Mouse (Mus musculus): ENCODE data around the gene Pard3. TPM values are rescaled to one million over a fixed set of nuclear protein-coding genes. Genes with fewer than 3 reads are reported as not detected.

Pard3 gene
- polyA plus RNA-seq, 1 experiment from 2014 or later: 30.9 TPM

GRCm38 (mm10) chr8:127378994-127379858 lies 315.5 kb downstream of the Pard3 start:
- 64% methylated on average over 11 of the region's 11 CpGs for WGBS
- no peaks in the 10 kb centered on the region for H3K4me1 ChIP-seq (replicated peaks; ENCODE audit: control insufficient read depth, insufficient read depth, low read length)
- DNase-seq (ENCODE audit: low spot score): peak; percentile 12
- no peak overlapping the region for H3K27ac ChIP-seq (ENCODE audit: low read depth, low read length)
- H3K4me2 ChIP-seq (replicated peaks; ENCODE audit: low read depth, low read length): no peak overlapping the region
- ATAC-seq (ENCODE audit: low FRiP score): 0 out of 2 replicates have a peak, but pooled peaks have one; percentile 35
- no peaks in the 10 kb centered on the region for H3K9me3 ChIP-seq (ENCODE audit: control insufficient read depth, low read length)
- H3K4me3 ChIP-seq (ENCODE audit: low read depth, low read length): no peak overlapping the region
- H3K27me3 ChIP-seq (ENCODE audit: control insufficient read depth, insufficient read depth, low read length): no peaks in the 10 kb centered on the region
- no peak overlapping the region for H3K9ac ChIP-seq (ENCODE audit: low read depth, low read length)
- H3K36me3 ChIP-seq (ENCODE audit: control insufficient read depth, insufficient read depth, low read length): no peaks in the 10 kb centered on the region; the same call in 1 of the 2 replicates

- Histone ChIP-seq H3K9ac (ENCODE audit: low read depth, low read length) (no peak overlapping the region), H3K27ac (ENCODE audit: low read depth, low read length) (no peak overlapping the region), H3K9me3 (ENCODE audit: control insufficient read depth, low read length) (no peaks in the 10 kb centered on the region), H3K36me3 (ENCODE audit: control insufficient read depth, insufficient read depth, low read length) (no peaks in the 10 kb centered on the region; the same call in 1 of the 2 replicates), H3K4me3 (ENCODE audit: low read depth, low read length) (no peak overlapping the region), H3K4me2 (replicated peaks; ENCODE audit: low read depth, low read length) (no peak overlapping the region), H3K4me1 (replicated peaks; ENCODE audit: control insufficient read depth, insufficient read depth, low read length) (no peaks in the 10 kb centered on the region), H3K27me3 (ENCODE audit: control insufficient read depth, insufficient read depth, low read length) (no peaks in the 10 kb centered on the region)
- DNase-seq (ENCODE audit: low spot score) (no peak), ATAC-seq (ENCODE audit: low FRiP score) (no peak)
- WGBS: 95% methylated on average over 3 of the region's 3 CpGs
These were observed 317.6 kb downstream of the Pard3 start for GRCm38 (mm10) chr8:127381259-127381658.

GRCm38 (mm10) chr8:127392700-127393099 lies 329.0 kb downstream of the Pard3 start:
- Histone ChIP-seq H3K36me3 (ENCODE audit: control insufficient read depth, insufficient read depth, low read length) (peaks cover 13% of the 10 kb centered on the region), H3K9ac (ENCODE audit: low read depth, low read length) (no peak overlapping the region), H3K27me3 (ENCODE audit: control insufficient read depth, insufficient read depth, low read length) (no peaks in the 10 kb centered on the region), H3K4me3 (ENCODE audit: low read depth, low read length) (no peak overlapping the region), H3K4me1 (replicated peaks; ENCODE audit: control insufficient read depth, insufficient read depth, low read length) (no peaks in the 10 kb centered on the region), H3K9me3 (ENCODE audit: control insufficient read depth, low read length) (no peaks in the 10 kb centered on the region), H3K4me2 (replicated peaks; ENCODE audit: low read depth, low read length) (no peak overlapping the region), H3K27ac (ENCODE audit: low read depth, low read length) (no peak overlapping the region)
- DNase-seq (ENCODE audit: low spot score) (no peak), ATAC-seq (ENCODE audit: low FRiP score) (no peak)

GRCm38 (mm10) chr8:127395488-127395887 lies 331.8 kb downstream of the Pard3 start:
- Histone ChIP-seq H3K27ac (ENCODE audit: low read depth, low read length) (no peak overlapping the region), H3K4me2 (replicated peaks; ENCODE audit: low read depth, low read length) (no peak overlapping the region), H3K9ac (ENCODE audit: low read depth, low read length) (no peak overlapping the region), H3K36me3 (ENCODE audit: control insufficient read depth, insufficient read depth, low read length) (no peaks in the 10 kb centered on the region), H3K27me3 (ENCODE audit: control insufficient read depth, insufficient read depth, low read length) (no peaks in the 10 kb centered on the region), H3K4me1 (replicated peaks; ENCODE audit: control insufficient read depth, insufficient read depth, low read length) (no peaks in the 10 kb centered on the region), H3K9me3 (ENCODE audit: control insufficient read depth, low read length) (no peaks in the 10 kb centered on the region), H3K4me3 (ENCODE audit: low read depth, low read length) (no peak overlapping the region)
- 92% methylated on average over 4 of the region's 4 CpGs for WGBS
- no peak for ATAC-seq (ENCODE audit: low FRiP score)
- DNase-seq (ENCODE audit: low spot score): no peak

DNA sequence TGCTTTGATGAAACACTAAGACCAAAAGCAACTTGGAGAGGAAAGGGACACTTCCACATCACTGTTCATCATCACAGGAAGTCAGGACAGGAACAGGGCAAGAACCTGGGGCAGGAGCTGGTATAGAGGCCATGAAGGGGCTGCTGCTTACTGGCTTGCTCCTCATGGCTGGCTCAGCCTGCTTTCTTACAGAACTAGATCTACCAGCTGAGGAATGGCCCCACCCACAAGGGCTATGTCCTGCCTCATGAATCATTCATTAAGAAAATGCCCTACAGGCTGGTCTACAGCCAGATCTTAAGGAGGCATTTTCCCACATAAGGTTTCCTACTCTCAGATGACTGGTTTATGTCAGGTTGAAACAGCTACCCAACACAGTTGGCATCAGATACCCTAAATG lies 342.1 kb downstream of the Pard3 start:
- no peak overlapping the region for H3K4me3 ChIP-seq (ENCODE audit: low read depth, low read length)
- no peak overlapping the region for H3K9ac ChIP-seq (ENCODE audit: low read depth, low read length)
- no peaks in the 10 kb centered on the region for H3K36me3 ChIP-seq (ENCODE audit: control insufficient read depth, insufficient read depth, low read length)
- peak; percentile 10 for DNase-seq (ENCODE audit: low spot score)
- H3K27me3 ChIP-seq (ENCODE audit: control insufficient read depth, insufficient read depth, low read length): no peaks in the 10 kb centered on the region
- H3K4me2 ChIP-seq (replicated peaks; ENCODE audit: low read depth, low read length): no peak overlapping the region
- no peak overlapping the region for H3K27ac ChIP-seq (ENCODE audit: low read depth, low read length)
- H3K9me3 ChIP-seq (ENCODE audit: control insufficient read depth, low read length): no peaks in the 10 kb centered on the region
- H3K4me1 ChIP-seq (replicated peaks; ENCODE audit: control insufficient read depth, insufficient read depth, low read length): no peaks in the 10 kb centered on the region
- no peak for ATAC-seq (ENCODE audit: low FRiP score)

DNA sequence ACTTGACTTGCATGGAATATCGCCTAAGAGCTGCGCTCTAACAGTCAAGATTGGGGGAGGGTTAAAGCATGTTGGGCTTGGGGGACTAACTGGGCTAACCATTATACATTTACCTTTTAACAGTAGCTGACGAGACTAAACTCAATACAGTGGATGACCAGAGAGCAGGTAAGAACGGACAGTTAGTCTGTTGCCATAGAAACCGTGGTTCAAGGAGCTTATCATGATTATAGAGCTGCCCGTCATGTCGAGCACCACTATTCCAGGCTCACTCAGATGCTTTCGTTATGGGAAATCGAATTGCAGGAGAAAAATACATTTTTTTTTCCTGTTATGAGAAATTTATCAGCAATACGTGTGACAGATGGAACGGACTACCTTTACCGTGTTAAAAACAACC lies 346.9 kb downstream of the Pard3 start:
- H3K4me3 ChIP-seq (ENCODE audit: low read depth, low read length): no peak overlapping the region
- no peaks in the 10 kb centered on the region for H3K4me1 ChIP-seq (replicated peaks; ENCODE audit: control insufficient read depth, insufficient read depth, low read length)
- no peaks in the 10 kb centered on the region for H3K9me3 ChIP-seq (ENCODE audit: control insufficient read depth, low read length)
- H3K27ac ChIP-seq (ENCODE audit: low read depth, low read length): no peak overlapping the region
- no peaks in the 10 kb centered on the region for H3K36me3 ChIP-seq (ENCODE audit: control insufficient read depth, insufficient read depth, low read length)
- WGBS: 88% methylated on average over 12 of the region's 12 CpGs
- DNase-seq (ENCODE audit: low spot score) (no peak), ATAC-seq (ENCODE audit: low FRiP score) (no peak)
- H3K9ac ChIP-seq (ENCODE audit: low read depth, low read length): no peak overlapping the region
- H3K4me2 ChIP-seq (replicated peaks; ENCODE audit: low read depth, low read length): no peak overlapping the region
- no peaks in the 10 kb centered on the region for H3K27me3 ChIP-seq (ENCODE audit: control insufficient read depth, insufficient read depth, low read length)

GRCm38 (mm10) chr8:127411190-127411848 lies 347.6 kb downstream of the Pard3 start:
- no peak overlapping the region for H3K4me3 ChIP-seq (ENCODE audit: low read depth, low read length)
- H3K36me3 ChIP-seq (ENCODE audit: control insufficient read depth, insufficient read depth, low read length): no peaks in the 10 kb centered on the region
- no peaks in the 10 kb centered on the region for H3K4me1 ChIP-seq (replicated peaks; ENCODE audit: control insufficient read depth, insufficient read depth, low read length)
- H3K9me3 ChIP-seq (ENCODE audit: control insufficient read depth, low read length): no peaks in the 10 kb centered on the region
- WGBS: 88% methylated on average over 4 of the region's 4 CpGs
- H3K4me2 ChIP-seq (replicated peaks; ENCODE audit: low read depth, low read length): no peak overlapping the region
- no peak overlapping the region for H3K9ac ChIP-seq (ENCODE audit: low read depth, low read length)
- no peaks in the 10 kb centered on the region for H3K27me3 ChIP-seq (ENCODE audit: control insufficient read depth, insufficient read depth, low read length)
- no peak overlapping the region for H3K27ac ChIP-seq (ENCODE audit: low read depth, low read length)
- ATAC-seq (ENCODE audit: low FRiP score): no peak
- DNase-seq (ENCODE audit: low spot score): no peak

GRCm38 (mm10) chr8:127423021-127423420 lies 359.3 kb downstream of the Pard3 start:
- Histone ChIP-seq H3K4me2 (replicated peaks; ENCODE audit: low read depth, low read length) (no peak overlapping the region), H3K27ac (ENCODE audit: low read depth, low read length) (no peak overlapping the region), H3K27me3 (ENCODE audit: control insufficient read depth, insufficient read depth, low read length) (no peaks in the 10 kb centered on the region), H3K9ac (ENCODE audit: low read depth, low read length) (no peak overlapping the region), H3K36me3 (ENCODE audit: control insufficient read depth, insufficient read depth, low read length) (no peaks in the 10 kb centered on the region), H3K4me1 (replicated peaks; ENCODE audit: control insufficient read depth, insufficient read depth, low read length) (no peaks in the 10 kb centered on the region), H3K4me3 (ENCODE audit: low read depth, low read length) (no peak overlapping the region), H3K9me3 (ENCODE audit: control insufficient read depth, low read length) (no peaks in the 10 kb centered on the region)
- ATAC-seq (ENCODE audit: low FRiP score) (no peak), DNase-seq (ENCODE audit: low spot score) (no peak)
- WGBS: 51% methylated on average over 7 of the region's 7 CpGs
